Mouse (Mus musculus) kidney, adult 2 months (tissue): Measurements from ENCODE around the gene B4galt3.

Experiments
- CTCF ChIP-seq: fragments of 200-500 bp; conservative IDR thresholded peaks from 2 replicates; pipeline ENCODE4 v1.5.1; 2011; ENCODE audit warnings: low read depth, mild to moderate bottlenecking, control low read depth, low read length, moderate library complexity, mixed read lengths; ENCODE audit not compliant: insufficient read depth, insufficient read length
- POLR2A ChIP-seq: fragments of 200-500 bp; IDR thresholded peaks from one replicate; pipeline ENCODE4 v1.6.1; 2011; ENCODE audit warnings: low read depth, low read length, control low read depth

DNA sequence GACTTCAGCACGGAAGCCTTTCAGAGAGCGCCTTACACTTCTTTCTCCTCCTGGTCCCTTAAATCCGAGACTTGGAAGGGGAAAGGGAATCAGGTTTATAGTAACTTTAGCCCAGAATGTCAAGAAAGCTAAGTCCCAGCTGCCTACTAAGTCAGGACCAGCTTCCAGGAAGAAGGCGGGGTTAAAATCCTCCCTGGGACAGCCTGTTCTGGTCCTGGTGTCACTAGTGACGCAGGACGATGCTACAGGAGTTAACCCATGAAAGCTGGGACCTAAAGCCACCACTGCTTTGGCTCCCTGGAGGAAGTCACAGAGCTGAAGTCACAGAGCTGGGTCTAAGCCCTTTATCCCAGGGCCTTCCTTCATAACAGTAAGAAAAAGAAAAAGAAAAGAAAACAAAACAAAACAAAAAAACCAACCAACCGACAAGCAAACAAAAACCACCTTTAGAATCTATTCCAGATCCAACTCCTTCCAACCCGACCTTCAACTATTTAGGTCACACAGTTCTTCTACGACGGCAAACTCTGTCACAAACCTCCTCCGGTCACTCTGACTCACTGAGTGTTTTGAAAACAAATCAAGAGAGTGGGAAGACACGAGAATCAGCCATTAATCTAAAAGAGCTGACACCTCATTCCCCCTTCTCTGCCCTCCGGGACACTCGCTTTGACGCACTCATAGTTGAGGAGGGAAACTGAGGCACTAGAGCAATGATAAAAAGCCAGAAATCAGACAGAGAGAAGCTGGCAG, 30.0 kb upstream of the B4galt3 start:
- TF ChIP-seq POLR2A: no peak
- no peak for TF ChIP-seq CTCF
